Mouse (Mus musculus) spleen, adult 2 months (tissue): ENCODE data around the gene Ifi207.
"Not testable (repeated sequence)": the region's sequence is repeated elsewhere in the genome, so short reads cannot be mapped to it uniquely, and the experiment has no call there.

Experiments
- CTCF ChIP-seq: fragments of 200-500 bp; IDR thresholded peaks from 2 replicates; pipeline ENCODE4 v1.5.1; 2011; ENCODE audit warnings: mild to moderate bottlenecking, inconsistent platforms; ENCODE audit not compliant: insufficient read depth, insufficient read length, insufficient replicate concordance; ENCODE audit errors: extremely low read depth
- POLR2A ChIP-seq: fragments of 200-500 bp; IDR thresholded peaks from 2 replicates; pipeline ENCODE4 v1.6.1; 2011; ENCODE audit warnings: low read depth, low read length, inconsistent platforms

GRCm38 (mm10) chr1:173766848-173767617, 25.5 kb upstream of the Ifi207 start, which contains the start of gene Ifi204:
- not testable (repeated sequence) for TF ChIP-seq CTCF, POLR2A
